Mouse (Mus musculus) forebrain, embryonic 14.5 days (tissue): Measurements from ENCODE around the gene Ccdc88b. TPM values are rescaled to one million over a fixed set of nuclear protein-coding genes. Genes with fewer than 3 reads are reported as not detected.

Source experiments
- ATAC-seq: fragments of 200-750 bp; cut with Nextera tagmentation; 2 replicates; pipeline ENCODE4 v1.8.0; 2017; ENCODE audit warnings: mild to moderate bottlenecking, moderate library complexity
- DNase-seq: peaks from one replicate; pipeline ENCODE4 v3.0.0-alpha.2; 2015; ENCODE audit warnings: low spot score
- H3K27ac ChIP-seq: fragments of 300-500 bp; sonication (generic); 2 replicates; pipeline ENCODE4 v1.5.1; 2014; ENCODE audit warnings: low read depth, mild to moderate bottlenecking, control low read depth, low read length, moderate library complexity
- H3K27me3 ChIP-seq: fragments of 300-500 bp; sonication (generic); replicated peaks from 2 replicates; pipeline ENCODE4 v1.6.1; 2014; ENCODE audit warnings: low read length, control low read depth, mixed read lengths; ENCODE audit not compliant: control insufficient read depth, insufficient read depth
- H3K36me3 ChIP-seq: fragments of 300-500 bp; sonication (generic); 2 replicates; pipeline ENCODE4 v1.6.1; 2014; ENCODE audit warnings: low read length, control low read depth; ENCODE audit not compliant: control insufficient read depth, insufficient read depth
- H3K4me1 ChIP-seq: fragments of 300-500 bp; sonication (generic); 2 replicates; pipeline ENCODE4 v1.6.1; 2014; ENCODE audit warnings: antibody characterized with exemption, low read length, control low read depth; ENCODE audit not compliant: control insufficient read depth, insufficient read depth
- H3K4me2 ChIP-seq: fragments of 300-500 bp; sonication (generic); 2 replicates; pipeline ENCODE4 v1.6.1; 2014; ENCODE audit warnings: mild to moderate bottlenecking, control low read depth, low read length
- H3K4me3 ChIP-seq: fragments of 300-500 bp; sonication (generic); 2 replicates; pipeline ENCODE4 v1.5.1; 2014; ENCODE audit warnings: low read depth, low read length, control low read depth
- H3K9ac ChIP-seq: fragments of 300-500 bp; sonication (generic); 2 replicates; pipeline ENCODE4 v1.6.1; 2014; ENCODE audit warnings: mild to moderate bottlenecking, low read length, control low read depth, moderate library complexity
- H3K9me3 ChIP-seq: fragments of 300-500 bp; sonication (generic); replicated peaks from 2 replicates; pipeline ENCODE4 v1.6.1; 2016; ENCODE audit warnings: low read length, control low read depth, mixed read lengths; ENCODE audit not compliant: control insufficient read depth
- WGBS: fragments of 180-500 bp; shearing (Covaris S2); extraction: QIAGEN DNeasy Blood & Tissue Kit; methylation state at CpG from one replicate; pipeline ENCODE4 v1.1.7; 2014; 5-methylcytosine and 5-hydroxymethylcytosine counted together
- polyA plus RNA-seq: library from polyadenylated mRNA; unstranded; fragments of >200 nt; fragmentation: Nextera tagmentation; extraction: Ambion mirVana; gene quantifications from 2 replicates; pipeline ENCODE4 v1.2.1, GENCODE M21; 2014

Ccdc88b gene
- polyA plus RNA-seq, 1 experiment from 2014 or later, result 0.37 TPM

GRCm38 (mm10) chr19:6854658-6855057 lies 3.4 kb downstream of the Ccdc88b start:
- H3K9ac ChIP-seq, result no peak overlapping the region
- H3K9me3 ChIP-seq, result no peaks in the 10 kb centered on the region
- H3K27ac ChIP-seq, result no peak overlapping the region
- H3K36me3 ChIP-seq, result no peaks in the 10 kb centered on the region
- no peak overlapping the region for H3K4me2 ChIP-seq
- H3K4me3 ChIP-seq, result no peak overlapping the region
- 0 out of 2 replicates have a peak, but pooled peaks cover 5% of the 10 kb centered on the region for H3K27me3 ChIP-seq
- 90% methylated on average over 12 of the region's 12 CpGs for WGBS
- no peaks in the 10 kb centered on the region for H3K4me1 ChIP-seq
- ATAC-seq (no peak), DNase-seq (no peak)

- Histone ChIP-seq H3K4me1 (no peaks in the 10 kb centered on the region), H3K27ac (no peak overlapping the region), H3K36me3 (no peaks in the 10 kb centered on the region), H3K27me3 (peaks cover 8% of the 10 kb centered on the region; the same call in 1 of the 2 replicates), H3K9me3 (no peaks in the 10 kb centered on the region), H3K9ac (no peak overlapping the region), H3K4me3 (no peak overlapping the region), H3K4me2 (no peak overlapping the region)
- no peak for ATAC-seq
- no peak for DNase-seq
- WGBS, result 84% methylated on average over 8 of the region's 8 CpGs
Observed at GRCm38 (mm10) chr19:6853903-6854302, 4.1 kb downstream of the Ccdc88b start.

GRCm38 (mm10) chr19:6852393-6853305 lies 5.4 kb downstream of the Ccdc88b start:
- H3K9ac ChIP-seq, result no peak overlapping the region
- no peak overlapping the region for H3K4me3 ChIP-seq
- H3K27ac ChIP-seq, result no peak overlapping the region
- no peak overlapping the region for H3K4me2 ChIP-seq
- DNase-seq (no peak), ATAC-seq (no peak)
- H3K4me1 ChIP-seq, result no peaks in the 10 kb centered on the region
- no peaks in the 10 kb centered on the region for H3K9me3 ChIP-seq
- peaks cover 20% of the 10 kb centered on the region for H3K27me3 ChIP-seq
- no peaks in the 10 kb centered on the region for H3K36me3 ChIP-seq
- WGBS, result 78% methylated on average over 21 of the region's 21 CpGs

- H3K4me3 ChIP-seq, result no peak overlapping the region
- no peak overlapping the region for H3K9ac ChIP-seq
- H3K4me1 ChIP-seq, result no peaks in the 10 kb centered on the region
- H3K27ac ChIP-seq, result no peak overlapping the region
- no peak overlapping the region for H3K4me2 ChIP-seq
- no peaks in the 10 kb centered on the region for H3K9me3 ChIP-seq
- no peaks in the 10 kb centered on the region for H3K36me3 ChIP-seq
- ATAC-seq (no peak), DNase-seq (no peak)
- WGBS, result 92% methylated on average over 3 of the region's 3 CpGs
- H3K27me3 ChIP-seq, result peaks cover 28% of the 10 kb centered on the region
Observed at GRCm38 (mm10) chr19:6851497-6851896, 6.5 kb downstream of the Ccdc88b start.

GRCm38 (mm10) chr19:6849506-6850068 lies 8.4 kb downstream of the Ccdc88b start:
- ATAC-seq, result no peak
- Histone ChIP-seq H3K9me3 (no peaks in the 10 kb centered on the region), H3K4me1 (no peaks in the 10 kb centered on the region), H3K4me2 (no peak overlapping the region), H3K27ac (no peak overlapping the region), H3K27me3 (peaks cover 28% of the 10 kb centered on the region), H3K36me3 (no peaks in the 10 kb centered on the region), H3K4me3 (no peak overlapping the region), H3K9ac (no peak overlapping the region)
- WGBS, result 73% methylated on average over 23 of the region's 23 CpGs
- DNase-seq, result no peak

- 3% methylated on average over 31 of the region's 31 CpGs for WGBS
- Histone ChIP-seq H3K27ac (no peak overlapping the region), H3K4me1 (no peaks in the 10 kb centered on the region), H3K4me3 (0 out of 2 replicates have a peak overlapping the region, but pooled peaks have one; percentile 2), H3K36me3 (no peaks in the 10 kb centered on the region), H3K4me2 (peak overlapping the region; percentile 33), H3K9me3 (no peaks in the 10 kb centered on the region), H3K9ac (peak overlapping the region; percentile 25; the same call in 1 of the 2 replicates), H3K27me3 (peaks cover 28% of the 10 kb centered on the region)
- ATAC-seq (no peak), DNase-seq (no peak)
Observed at GRCm38 (mm10) chr19:6847841-6848517, 10.0 kb downstream of the Ccdc88b start.

GRCm38 (mm10) chr19:6846050-6846449 lies 12.0 kb downstream of the Ccdc88b start:
- no peak for ATAC-seq

GRCm38 (mm10) chr19:6842353-6842752 lies 15.7 kb downstream of the Ccdc88b start:
- peaks cover 22% of the 10 kb centered on the region; the same call in 1 of the 2 replicates for H3K27me3 ChIP-seq

More at GRCm38 (mm10) chr19:6846050-6846449, 12.0 kb downstream of the Ccdc88b start:
- H3K9me3 ChIP-seq, result no peaks in the 10 kb centered on the region
- peaks cover 33% of the 10 kb centered on the region for H3K27me3 ChIP-seq
- no peaks in the 10 kb centered on the region for H3K4me1 ChIP-seq
- no peak for DNase-seq
- H3K36me3 ChIP-seq, result no peaks in the 10 kb centered on the region
- H3K27ac ChIP-seq, result no peak overlapping the region
- WGBS, result 60% methylated on average over 4 of the region's 4 CpGs
- H3K4me2 ChIP-seq, result no peak overlapping the region
- no peak overlapping the region for H3K4me3 ChIP-seq
- no peak overlapping the region for H3K9ac ChIP-seq

More at GRCm38 (mm10) chr19:6842353-6842752, 15.7 kb downstream of the Ccdc88b start:
- H3K9ac ChIP-seq, result no peak overlapping the region
- no peaks in the 10 kb centered on the region for H3K9me3 ChIP-seq
- no peak overlapping the region for H3K27ac ChIP-seq
- no peak overlapping the region for H3K4me3 ChIP-seq
- no peaks in the 10 kb centered on the region for H3K36me3 ChIP-seq
- ATAC-seq (no peak), DNase-seq (no peak)
- peaks cover 10% of the 10 kb centered on the region for H3K4me1 ChIP-seq
- 88% methylated on average over 1 of the region's 1 CpGs for WGBS
- H3K4me2 ChIP-seq, result no peak overlapping the region
